Comparison of ENCODE assay signal across 19 mouse cellular contexts in genomic region chr2:135614651-135615261, GRCm38 (mm10). TPM values are rescaled to one million over a fixed set of nuclear protein-coding genes. Genes with fewer than 3 reads are reported as not detected.
DNase-seq lines count a peak whose midpoint lies in the region; ATAC-seq and TF ChIP-seq lines count a peak whose summit lies in the region.
"Had no signal": no experiment of that assay in that cellular context is flagged by ENCODE, and none has a peak within 500 bp of the region (broad histone marks: within the 10 kb centered on the region; RNA-seq: fewer than 3 reads in every experiment).

No protein-coding gene starts in this region.

- intact Hi-C loops in left cerebral cortex, postnatal 14 days (cut with DNase I) = no loop called here

- no peak for ATAC-seq in heart, embryonic 11.5 days (replicated peaks; ENCODE audit: insufficient number of reproducible peaks, low FRiP score, low TSS enrichment)
- ATAC-seq in lung, embryonic 16.5 days (ENCODE audit: low read depth) = peak; percentile 47; the same call in 1 of the 2 replicates
- ATAC-seq in lung, postnatal 0 days = no peak
- ATAC-seq: intestine, postnatal 0 days had no signal

- H3K9me3 ChIP-seq in heart, embryonic 11.5 days (replicated peaks; ENCODE audit: control insufficient read depth, low read length) = no peaks in the 10 kb centered on the region
- H3K9me3 ChIP-seq in lung, embryonic 16.5 days (ENCODE audit: control insufficient read depth, low read length) = no peaks in the 10 kb centered on the region
- no peaks in the 10 kb centered on the region for H3K9me3 ChIP-seq in lung, postnatal 0 days (ENCODE audit: low read length)
- H3K9me3 ChIP-seq: liver, embryonic 15.5 days had no signal

- no peak overlapping the region for H3K27ac ChIP-seq in heart, embryonic 11.5 days (ENCODE audit: low read depth, low read length)
- no peak overlapping the region for H3K27ac ChIP-seq in lung, embryonic 16.5 days (ENCODE audit: low read length)
- no peak overlapping the region for H3K27ac ChIP-seq in lung, postnatal 0 days (ENCODE audit: low read length)
- H3K27ac ChIP-seq: gastrocnemius, adult 2 months; liver, embryonic 15.5 days had no signal

- no peaks in the 10 kb centered on the region for H3K27me3 ChIP-seq in heart, embryonic 11.5 days (ENCODE audit: control insufficient read depth, insufficient read depth, low read length)
- H3K27me3 ChIP-seq in lung, embryonic 16.5 days (ENCODE audit: control insufficient read depth, insufficient read depth, low read depth, low read length) = no peaks in the 10 kb centered on the region
- H3K27me3 ChIP-seq in lung, postnatal 0 days (replicated peaks; ENCODE audit: insufficient read depth, low read length) = no peaks in the 10 kb centered on the region
- H3K27me3 ChIP-seq: liver, embryonic 15.5 days had no signal

- WGBS in heart, embryonic 11.5 days (ENCODE audit: insufficient replicate concordance) = 29% methylated on average over 4 of the region's 4 CpGs
- WGBS in lung, embryonic 16.5 days = 21% methylated on average over 4 of the region's 4 CpGs
- 28% methylated on average over 4 of the region's 4 CpGs for whole genome bisulfite sequencing in lung, postnatal 0 days

- H3K36me3 ChIP-seq in heart, embryonic 11.5 days (ENCODE audit: control insufficient read depth, insufficient read depth, low read length) = no peaks in the 10 kb centered on the region
- no peaks in the 10 kb centered on the region for H3K36me3 ChIP-seq in lung, embryonic 16.5 days (ENCODE audit: control insufficient read depth, insufficient read depth, low read length)
- H3K36me3 ChIP-seq in lung, postnatal 0 days (ENCODE audit: insufficient read depth, low read length) = no peaks in the 10 kb centered on the region
- H3K36me3 ChIP-seq: G1E; liver, embryonic 15.5 days had no signal

- TF ChIP-seq POLR2A in brain, embryonic 14.5 days (IDR thresholded peaks at IDR 0.05; ENCODE audit: borderline replicate concordance, extremely low read depth, insufficient read depth, insufficient read length, poor library complexity, severe bottlenecking) = no peak

- H3K9ac ChIP-seq in heart, embryonic 11.5 days (ENCODE audit: low read depth, low read length) = no peak overlapping the region
- no peak overlapping the region for H3K9ac ChIP-seq in lung, embryonic 16.5 days (ENCODE audit: low read length)
- no peak overlapping the region for H3K9ac ChIP-seq in lung, postnatal 0 days (replicated peaks; ENCODE audit: low read depth)
- H3K9ac ChIP-seq: liver, embryonic 15.5 days had no signal

- TF ChIP-seq CTCF in lung, postnatal 0 days (IDR thresholded peaks at IDR 0.05) = no peak
- no peak for TF ChIP-seq CTCF in brain, embryonic 14.5 days (IDR thresholded peaks at IDR 0.05; ENCODE audit: borderline replicate concordance, extremely low read depth, insufficient read depth, insufficient read length)

- H3K4me1 ChIP-seq in heart, embryonic 11.5 days (ENCODE audit: control insufficient read depth, insufficient read depth, low read length) = no peaks in the 10 kb centered on the region
- H3K4me1 ChIP-seq in lung, embryonic 16.5 days (replicated peaks; ENCODE audit: control insufficient read depth, insufficient read depth, low read length) = peaks cover 5% of the 10 kb centered on the region
- no peaks in the 10 kb centered on the region for H3K4me1 ChIP-seq in lung, postnatal 0 days (ENCODE audit: insufficient read depth, low read depth, low read length)
- H3K4me1 ChIP-seq: liver, embryonic 15.5 days had no signal

- H3K4me3 ChIP-seq in heart, embryonic 11.5 days (ENCODE audit: low read depth, low read length) = no peak overlapping the region
- no peak overlapping the region for H3K4me3 ChIP-seq in lung, embryonic 16.5 days (ENCODE audit: low read length)
- H3K4me3 ChIP-seq in lung, postnatal 0 days (ENCODE audit: low read depth, low read length) = no peak overlapping the region
- H3K4me3 ChIP-seq: erythroblast, embryonic 14.5 days; gastrocnemius, adult 2 months; liver, embryonic 15.5 days had no signal

- TF ChIP-seq EP300 in lung, postnatal 0 days (IDR thresholded peaks at IDR 0.05) = no peak

- no peak for DNase-seq in heart, adult 18-20 months
- no peak for DNase-seq in lung, postnatal 0 days (ENCODE audit: low spot score)
- DNase-seq in brain, embryonic 14.5 days (ENCODE audit: low read depth) = peak; percentile 68
- DNase-seq in mesoderm, embryonic 11.5 days (ENCODE audit: low read depth, low spot score) = peak; percentile 2
- DNase-seq in thymus, postnatal 10 days (ENCODE audit: low spot score in 2 of 2) = no peak
- DNase-seq in left cerebral cortex, postnatal 14 days (ENCODE audit: low spot score in 2 of 2) = no peak
- DNase-seq: cerebellum, adult 11 months; gastrocnemius, adult 2 months; heart, postnatal 14 days; kidney, postnatal 36 days; lung, postnatal 36 days; right cerebral cortex, postnatal 4 days; thymus, adult 18-20 months had no signal

- peak overlapping the region; percentile 21; the same call in 1 of the 2 replicates for H3K4me2 ChIP-seq in heart, embryonic 11.5 days
- no peak overlapping the region for H3K4me2 ChIP-seq in lung, embryonic 16.5 days (ENCODE audit: low read depth, low read length)
- H3K4me2 ChIP-seq in lung, postnatal 0 days (replicated peaks; ENCODE audit: low read depth, low read length) = no peak overlapping the region; the same call in 1 of the 2 replicates
- H3K4me2 ChIP-seq: liver, embryonic 15.5 days had no signal

RNA-seq across cellular contexts. Expression of gene Plcb4, which starts 44.1 kb away (rescaled TPM):
- polyA plus RNA-seq in heart, embryonic 11.5 days (2014; fragmentation: Nextera tagmentation; extraction: Ambion mirVana) = 25.8 and 33.8 TPM in 2 replicates
- 10 to 100 TPM; 49.1 to 58.5 TPM for total RNA-seq in heart, adult 18-20 months (2021)
- 16.4 and 22.1 TPM in 2 replicates for polyA plus RNA-seq in lung, embryonic 16.5 days (2015; fragmentation: Nextera tagmentation; extraction: Ambion mirVana)
- polyA plus RNA-seq in lung, postnatal 0 days (2015; fragmentation: Nextera tagmentation; extraction: Ambion mirVana) = 13.8 and 17.5 TPM in 2 replicates
- 22.7 and 40.1 TPM in 2 replicates for polyA plus RNA-seq in brain, embryonic 14.5 days (2012; rRNA removed)
- 10 to 100 TPM; 45.4 to 54.8 TPM for total RNA-seq in left cerebral cortex, postnatal 14 days (2021)
- polyA plus RNA-seq: erythroblast, embryonic 14.5 days; G1E had no signal

Comparison
In these comparisons a context has a peak if more than half of its experiments do, and no peak if none do; other contexts are left out.
1. DNase-seq: peak in brain, embryonic 14.5 days (single experiment) and mesoderm, embryonic 11.5 days (single experiment); none in heart, adult 18-20 months (0 of 2), lung, postnatal 0 days (single experiment), thymus, postnatal 10 days (0 of 2) and left cerebral cortex, postnatal 14 days (0 of 2).